Mouse (Mus musculus) testis, adult 2 months (tissue): ENCODE measurements around the gene Plekhd1. TPM values are rescaled to one million over a fixed set of nuclear protein-coding genes. Genes with fewer than 3 reads are reported as not detected.
A peak's percentile ranks its signal among the peaks of the same experiment; 100 is the strongest.

ENCODE experiments used
- H3K27ac ChIP-seq: fragments of 200-500 bp; 2 replicates; pipeline ENCODE4 v1.5.1; 2012; ENCODE audit warnings: low read depth, low read length; ENCODE audit not compliant: control insufficient read depth, insufficient read depth
- H3K27me3 ChIP-seq: fragments of 200-500 bp; 2 replicates; pipeline ENCODE4 v1.6.1; 2012; ENCODE audit warnings: mild to moderate bottlenecking, low read length, moderate library complexity; ENCODE audit not compliant: control insufficient read depth, insufficient read depth
- H3K36me3 ChIP-seq: fragments of 200-500 bp; 2 replicates; pipeline ENCODE4 v1.6.1; 2012; ENCODE audit warnings: mild to moderate bottlenecking, low read length; ENCODE audit not compliant: control insufficient read depth, insufficient read depth
- H3K4me1 ChIP-seq: fragments of 200-500 bp; 2 replicates; pipeline ENCODE4 v1.6.1; 2012; ENCODE audit warnings: low read length; ENCODE audit not compliant: control insufficient read depth, insufficient read depth
- H3K4me3 ChIP-seq: fragments of 200-500 bp; 2 replicates; pipeline ENCODE4 v1.5.1; 2012; ENCODE audit warnings: low read depth, mild to moderate bottlenecking, low read length, moderate library complexity, mixed read lengths; ENCODE audit not compliant: control insufficient read depth
- CTCF ChIP-seq: fragments of 200-500 bp; IDR thresholded peaks from 2 replicates; pipeline ENCODE4 v1.5.1; 2012; ENCODE audit warnings: low read depth, mild to moderate bottlenecking, inconsistent platforms, low read length, moderate library complexity; ENCODE audit not compliant: control insufficient read depth, insufficient read depth, insufficient replicate concordance
- POLR2A ChIP-seq: fragments of 200-500 bp; IDR thresholded peaks from 2 replicates; pipeline ENCODE4 v1.6.1; 2012; ENCODE audit warnings: low read depth, mild to moderate bottlenecking, inconsistent platforms, low read length, moderate library complexity; ENCODE audit not compliant: control insufficient read depth
- polyA plus RNA-seq: library from polyadenylated mRNA; depleted of rRNA; stranded (reverse); fragments of >200 nt; gene quantifications from 2 replicates; pipeline ENCODE4 v1.2.3, GENCODE M21; 2012

Plekhd1 gene
- polyA plus RNA-seq, 1 experiment: 7.6 TPM

GRCm38 (mm10) chr12:80706208-80706914 lies 14.0 kb downstream of the Plekhd1 start:
- no peaks in the 10 kb centered on the region for H3K27me3 ChIP-seq
- H3K27ac ChIP-seq: no peak overlapping the region
- no peaks in the 10 kb centered on the region for H3K36me3 ChIP-seq
- no peak for TF ChIP-seq CTCF
- no peak overlapping the region for H3K4me3 ChIP-seq
- peaks cover 2% of the 10 kb centered on the region; the same call in 1 of the 2 replicates for H3K4me1 ChIP-seq

DNA sequence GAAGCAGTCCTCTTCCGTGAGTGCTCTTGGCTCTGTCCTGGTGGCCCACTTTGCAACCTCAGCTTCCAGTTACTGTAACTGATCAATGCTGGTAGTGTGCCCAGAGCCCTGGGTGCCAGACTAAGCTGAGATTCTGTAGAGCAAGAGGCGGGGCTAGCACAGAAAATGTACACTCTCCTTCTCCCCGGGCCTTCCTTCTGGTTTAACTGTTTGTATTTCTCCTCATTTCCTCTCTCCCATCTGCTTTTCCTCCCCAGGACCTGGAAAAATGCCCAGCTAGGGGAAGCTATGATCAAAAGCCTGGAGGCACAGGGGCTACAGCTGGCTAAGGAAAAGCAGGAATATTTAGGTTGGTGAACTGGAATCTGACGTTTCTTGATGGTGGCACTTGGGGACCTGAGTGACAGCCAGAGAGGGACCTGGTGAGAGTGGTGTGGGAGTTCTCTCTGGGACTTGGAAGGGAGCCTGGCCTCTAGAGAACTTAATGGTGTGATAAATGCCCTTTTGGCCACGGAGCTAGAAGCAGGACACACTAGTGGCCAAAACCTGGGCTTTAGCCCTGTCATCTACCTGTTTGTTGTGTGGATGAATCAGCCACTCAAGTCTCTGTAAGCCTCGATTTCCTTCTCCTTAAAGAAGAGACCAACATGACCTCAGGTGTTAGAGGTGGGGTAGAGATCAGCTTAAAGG lies 14.7 kb downstream of the Plekhd1 start:
- no peaks in the 10 kb centered on the region for H3K27me3 ChIP-seq
- H3K4me1 ChIP-seq: peaks cover 2% of the 10 kb centered on the region; the same call in 1 of the 2 replicates
- no peaks in the 10 kb centered on the region for H3K36me3 ChIP-seq
- H3K4me3 ChIP-seq: no peak overlapping the region
- H3K27ac ChIP-seq: no peak overlapping the region
- TF ChIP-seq CTCF (no peak), POLR2A (no peak)

GRCm38 (mm10) chr12:80715915-80716314 lies 23.5 kb downstream of the Plekhd1 start:
- no peak overlapping the region for H3K27ac ChIP-seq
- H3K36me3 ChIP-seq: no peaks in the 10 kb centered on the region
- H3K4me3 ChIP-seq: no peak overlapping the region
- TF ChIP-seq POLR2A (no peak), CTCF (no peak)
- H3K4me1 ChIP-seq: peaks cover 11% of the 10 kb centered on the region
- no peaks in the 10 kb centered on the region for H3K27me3 ChIP-seq

- Histone ChIP-seq H3K4me3 (no peak overlapping the region), H3K4me1 (peaks cover 18% of the 10 kb centered on the region), H3K27me3 (no peaks in the 10 kb centered on the region), H3K36me3 (no peaks in the 10 kb centered on the region), H3K27ac (no peak overlapping the region)
- TF ChIP-seq POLR2A: no peak
- no peak for TF ChIP-seq CTCF
Measured at GRCm38 (mm10) chr12:80719141-80719540, 26.8 kb downstream of the Plekhd1 start.

DNA sequence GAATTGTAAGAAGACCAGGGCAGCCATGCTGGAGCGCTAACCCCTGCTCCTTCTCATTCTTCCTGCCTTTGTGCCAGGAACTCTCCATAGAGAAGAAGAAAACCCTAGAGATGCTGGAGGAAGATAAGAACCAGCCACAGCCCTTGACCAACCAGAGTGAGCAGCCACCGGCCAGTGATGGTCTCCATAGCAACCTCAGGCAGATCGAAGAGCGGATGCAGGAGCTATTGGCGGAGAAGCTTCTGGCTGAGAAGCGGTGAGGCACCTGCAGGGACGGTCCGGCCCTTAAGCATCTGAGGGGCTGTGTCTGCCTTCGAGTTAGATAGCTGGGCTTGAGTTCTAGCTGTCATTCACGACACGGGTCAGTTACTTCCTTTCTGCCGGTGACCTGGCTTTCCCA lies 28.1 kb downstream of the Plekhd1 start:
- Histone ChIP-seq H3K27ac (no peak overlapping the region), H3K36me3 (no peaks in the 10 kb centered on the region), H3K4me1 (peaks cover 18% of the 10 kb centered on the region), H3K4me3 (peak overlapping the region; percentile 59), H3K27me3 (no peaks in the 10 kb centered on the region)
- no peak for TF ChIP-seq CTCF
- TF ChIP-seq POLR2A: no peak

DNA sequence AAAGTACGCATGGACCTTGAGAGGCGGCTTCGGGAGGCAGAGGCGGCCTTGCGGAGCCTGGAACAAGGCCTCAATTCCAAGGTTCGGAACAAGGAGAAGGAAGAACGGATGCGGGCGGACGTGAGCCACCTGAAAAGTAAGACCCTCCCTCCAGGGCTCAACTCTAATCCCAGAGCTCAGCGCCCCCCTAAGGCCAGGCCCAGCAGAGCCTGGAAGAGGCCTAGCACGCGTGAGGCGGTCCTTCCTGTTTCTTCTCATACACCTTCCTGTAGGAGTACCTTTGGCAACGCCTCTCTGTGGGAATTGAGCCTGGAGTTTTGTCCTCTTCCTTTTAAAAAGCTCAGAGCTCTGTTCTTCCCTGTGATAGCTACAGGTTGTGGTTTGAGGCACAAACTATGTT lies 29.1 kb downstream of the Plekhd1 start:
- Histone ChIP-seq H3K4me1 (peaks cover 16% of the 10 kb centered on the region), H3K27ac (no peak overlapping the region), H3K4me3 (peak overlapping the region; percentile 59), H3K27me3 (no peaks in the 10 kb centered on the region), H3K36me3 (no peaks in the 10 kb centered on the region)
- no peak for TF ChIP-seq CTCF
- TF ChIP-seq POLR2A: no peak

- H3K36me3 ChIP-seq: no peaks in the 10 kb centered on the region
- TF ChIP-seq CTCF (peak; percentile 83; the same call in 1 of the 2 replicates), POLR2A (no peak)
- no peak overlapping the region for H3K27ac ChIP-seq
- H3K27me3 ChIP-seq: no peaks in the 10 kb centered on the region
- H3K4me3 ChIP-seq: no peak overlapping the region
- H3K4me1 ChIP-seq: peaks cover 12% of the 10 kb centered on the region
Measured at GRCm38 (mm10) chr12:80724853-80725559, 32.6 kb downstream of the Plekhd1 start.

DNA sequence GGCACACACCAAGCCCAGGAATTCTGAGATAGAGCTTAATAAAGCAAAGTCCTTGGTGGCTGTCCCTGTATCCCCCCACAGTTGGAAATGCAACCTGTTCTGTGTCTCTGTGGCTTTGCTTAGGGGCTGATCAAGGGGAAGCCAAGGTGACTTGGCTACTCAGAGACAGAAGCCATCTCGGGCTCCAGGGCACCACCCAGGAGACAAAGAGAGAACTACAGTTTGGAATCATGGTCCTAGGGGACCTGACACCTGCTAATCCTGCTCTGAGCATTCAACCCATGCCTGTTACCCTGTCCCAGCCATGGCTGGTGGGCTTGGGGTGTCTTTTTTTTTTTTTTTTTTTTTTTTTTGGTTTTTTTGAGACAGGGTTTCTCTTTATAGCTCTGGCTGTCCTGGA lies 35.8 kb downstream of the Plekhd1 start:
- Histone ChIP-seq H3K36me3 (no peaks in the 10 kb centered on the region), H3K4me1 (no peaks in the 10 kb centered on the region), H3K27me3 (no peaks in the 10 kb centered on the region), H3K27ac (no peak overlapping the region), H3K4me3 (no peak overlapping the region)
- TF ChIP-seq CTCF (no peak), POLR2A (no peak)
